Mouse (Mus musculus): Measurements from ENCODE around the gene Apol7a. TPM values are rescaled to one million over a fixed set of nuclear protein-coding genes. Genes with fewer than 3 reads are reported as not detected.

Gene Apol7a
- polyA plus RNA-seq, 1 experiment from 2014 or later, result not detected

DNA sequence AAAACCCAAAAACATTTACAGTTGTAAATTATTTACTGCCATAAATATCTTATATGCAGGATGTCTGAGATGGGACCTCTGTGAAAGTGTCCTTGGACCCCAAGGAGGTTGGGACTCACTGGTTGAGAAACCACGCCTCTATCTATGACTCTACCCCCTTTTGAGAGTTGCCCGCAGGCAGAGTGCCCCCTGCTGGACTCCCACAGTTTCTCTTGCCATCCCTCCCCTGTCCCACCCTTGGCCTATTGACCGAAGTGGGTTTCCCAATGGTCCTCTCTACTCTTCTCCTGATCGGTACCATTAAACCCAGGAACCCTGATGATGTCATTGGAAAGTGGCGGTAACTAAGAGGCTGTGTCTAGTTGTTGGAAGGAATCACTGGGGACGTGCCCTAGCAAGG, 56.9 kb downstream of the Apol7a start:
- 93% methylated on average over 6 of the region's 6 CpGs for WGBS
- H3K27me3 ChIP-seq (ENCODE audit: control insufficient read depth, insufficient read depth, low read length), result no peaks in the 10 kb centered on the region
- H3K9me3 ChIP-seq (replicated peaks; ENCODE audit: control insufficient read depth, low read length), result no peaks in the 10 kb centered on the region
- no peaks in the 10 kb centered on the region for H3K36me3 ChIP-seq (replicated peaks; ENCODE audit: control insufficient read depth, insufficient read depth, low read depth, low read length)
- no peak overlapping the region for H3K4me3 ChIP-seq (ENCODE audit: low read depth, low read length)
- H3K4me1 ChIP-seq (ENCODE audit: control insufficient read depth, insufficient read depth, low read length), result peaks cover 12% of the 10 kb centered on the region
- H3K4me2 ChIP-seq (ENCODE audit: low read depth, low read length), result no peak overlapping the region
- DNase-seq (ENCODE audit: low spot score) (no peak), ATAC-seq (replicated peaks; ENCODE audit: insufficient number of reproducible peaks, low FRiP score, low TSS enrichment, low read depth) (no peak)
- no peak overlapping the region for H3K27ac ChIP-seq (replicated peaks; ENCODE audit: low read depth, low read length)
- H3K9ac ChIP-seq (replicated peaks; ENCODE audit: low read length), result no peak overlapping the region

DNA sequence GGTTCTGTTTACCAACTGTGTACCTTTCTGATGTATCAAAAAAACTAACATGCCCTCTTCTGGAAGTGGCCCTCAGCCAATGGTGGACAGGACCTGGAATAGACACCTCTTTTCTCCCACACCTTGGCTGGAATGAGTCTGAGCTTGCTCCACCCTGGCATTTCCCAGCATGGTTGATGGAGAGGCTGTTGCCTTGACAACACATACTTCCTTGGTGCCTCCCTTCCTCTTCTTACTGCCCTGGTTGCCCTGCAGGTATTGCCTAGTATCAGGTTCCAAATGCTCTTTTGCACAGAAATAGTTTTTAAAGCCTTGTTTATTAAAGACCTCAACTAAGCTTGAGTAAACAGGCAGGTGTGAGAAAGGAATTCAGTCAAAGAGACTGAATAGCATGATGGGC, 58.3 kb downstream of the Apol7a start:
- no peak for ATAC-seq (replicated peaks; ENCODE audit: insufficient number of reproducible peaks, low FRiP score, low TSS enrichment, low read depth)
- Histone ChIP-seq H3K36me3 (replicated peaks; ENCODE audit: control insufficient read depth, insufficient read depth, low read depth, low read length) (no peaks in the 10 kb centered on the region), H3K4me2 (ENCODE audit: low read depth, low read length) (no peak overlapping the region), H3K9ac (replicated peaks; ENCODE audit: low read length) (no peak overlapping the region), H3K27me3 (ENCODE audit: control insufficient read depth, insufficient read depth, low read length) (no peaks in the 10 kb centered on the region), H3K27ac (replicated peaks; ENCODE audit: low read depth, low read length) (no peak overlapping the region), H3K4me1 (ENCODE audit: control insufficient read depth, insufficient read depth, low read length) (peaks cover 17% of the 10 kb centered on the region), H3K4me3 (ENCODE audit: low read depth, low read length) (no peak overlapping the region), H3K9me3 (replicated peaks; ENCODE audit: control insufficient read depth, low read length) (no peaks in the 10 kb centered on the region)
- no peak for DNase-seq (ENCODE audit: low spot score)

GRCm38 (mm10) chr15:77338924-77339429, 59.9 kb downstream of the Apol7a start:
- Histone ChIP-seq H3K4me1 (ENCODE audit: control insufficient read depth, insufficient read depth, low read length) (peaks cover 15% of the 10 kb centered on the region), H3K9me3 (replicated peaks; ENCODE audit: control insufficient read depth, low read length) (no peaks in the 10 kb centered on the region), H3K4me3 (ENCODE audit: low read depth, low read length) (no peak overlapping the region), H3K27ac (replicated peaks; ENCODE audit: low read depth, low read length) (no peak overlapping the region), H3K9ac (replicated peaks; ENCODE audit: low read length) (no peak overlapping the region), H3K36me3 (replicated peaks; ENCODE audit: control insufficient read depth, insufficient read depth, low read depth, low read length) (no peaks in the 10 kb centered on the region), H3K4me2 (ENCODE audit: low read depth, low read length) (no peak overlapping the region), H3K27me3 (ENCODE audit: control insufficient read depth, insufficient read depth, low read length) (no peaks in the 10 kb centered on the region)
- no peak for DNase-seq (ENCODE audit: low spot score)
- no peak for ATAC-seq (replicated peaks; ENCODE audit: insufficient number of reproducible peaks, low FRiP score, low TSS enrichment, low read depth)
- WGBS, result 27% methylated on average over 8 of the region's 8 CpGs

DNA sequence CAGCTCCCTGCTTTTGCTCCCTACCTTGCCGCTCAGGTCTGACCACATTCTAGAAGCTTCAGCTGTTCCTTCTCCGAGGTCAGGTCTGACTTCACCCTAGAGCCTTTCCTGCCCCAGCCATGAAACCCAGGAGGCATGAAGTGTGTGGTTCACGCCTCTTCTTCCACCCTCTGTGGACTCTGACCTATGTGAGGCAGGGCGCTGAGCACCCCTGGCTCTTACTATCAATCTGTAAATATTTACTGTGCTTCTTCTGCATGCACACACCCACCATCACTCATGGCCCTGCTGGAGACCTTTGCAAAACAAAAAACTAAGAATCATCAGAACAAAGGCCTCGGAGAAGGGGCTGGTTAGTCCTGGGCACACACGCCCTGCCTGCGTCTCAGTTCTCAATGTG, 60.5 kb downstream of the Apol7a start:
- H3K9me3 ChIP-seq (replicated peaks; ENCODE audit: control insufficient read depth, low read length), result no peaks in the 10 kb centered on the region
- no peaks in the 10 kb centered on the region for H3K27me3 ChIP-seq (ENCODE audit: control insufficient read depth, insufficient read depth, low read length)
- H3K4me3 ChIP-seq (ENCODE audit: low read depth, low read length), result no peak overlapping the region
- no peak overlapping the region for H3K4me2 ChIP-seq (ENCODE audit: low read depth, low read length)
- H3K36me3 ChIP-seq (replicated peaks; ENCODE audit: control insufficient read depth, insufficient read depth, low read depth, low read length), result no peaks in the 10 kb centered on the region
- H3K9ac ChIP-seq (replicated peaks; ENCODE audit: low read length), result no peak overlapping the region
- H3K27ac ChIP-seq (replicated peaks; ENCODE audit: low read depth, low read length), result no peak overlapping the region; the same call in 1 of the 2 replicates
- DNase-seq (ENCODE audit: low spot score), result no peak
- peaks cover 11% of the 10 kb centered on the region for H3K4me1 ChIP-seq (ENCODE audit: control insufficient read depth, insufficient read depth, low read length)
- WGBS, result 74% methylated on average over 7 of the region's 7 CpGs
- no peak for ATAC-seq (replicated peaks; ENCODE audit: insufficient number of reproducible peaks, low FRiP score, low TSS enrichment, low read depth)

Other genes with a start within 250 kb of the Apol7a start
- gene Rbfox2, start 92.1 kb downstream of the Apol7a start, polyA plus RNA-seq (2014; fragmentation: Nextera tagmentation; extraction: Ambion mirVana), result 81.9 and 85.1 TPM in 2 replicates
- gene Apol9a, start 12.0 kb upstream of the Apol7a start, polyA plus RNA-seq (2014; fragmentation: Nextera tagmentation; extraction: Ambion mirVana), result not detected in 2 replicates
- not detected in 2 replicates for gene Apol7b, start 48.4 kb upstream of the Apol7a start, polyA plus RNA-seq (2014; fragmentation: Nextera tagmentation; extraction: Ambion mirVana)
- gene Apol10a, start 77.9 kb upstream of the Apol7a start, polyA plus RNA-seq (2014; fragmentation: Nextera tagmentation; extraction: Ambion mirVana), result not detected in 2 replicates
- gene Apol11a, start 109.2 kb upstream of the Apol7a start, polyA plus RNA-seq (2014; fragmentation: Nextera tagmentation; extraction: Ambion mirVana), result not detected in 2 replicates
- gene Apol7c, start 134.2 kb upstream of the Apol7a start, polyA plus RNA-seq (2014; fragmentation: Nextera tagmentation; extraction: Ambion mirVana), result not detected in 2 replicates
- gene 1700025B11Rik, start 162.8 kb upstream of the Apol7a start, polyA plus RNA-seq (2014; fragmentation: Nextera tagmentation; extraction: Ambion mirVana), result not detected in 2 replicates
- not detected in 2 replicates for gene Apol10b, start 197.0 kb upstream of the Apol7a start, polyA plus RNA-seq (2014; fragmentation: Nextera tagmentation; extraction: Ambion mirVana)
- gene Gm36245, start 200.1 kb upstream of the Apol7a start, polyA plus RNA-seq (2014; fragmentation: Nextera tagmentation; extraction: Ambion mirVana), result not detected in 2 replicates
- gene Apol11b, start 244.2 kb upstream of the Apol7a start, polyA plus RNA-seq (2014; fragmentation: Nextera tagmentation; extraction: Ambion mirVana), result not detected in 2 replicates

Measured in embryonic facial prominence, embryonic 11.5 days (tissue).